Mouse (Mus musculus): ENCODE measurements around the gene Hoxb7.

- TF ChIP-seq CTCF (IDR thresholded peaks at IDR 0.05) (no peak), EP300 (IDR thresholded peaks at IDR 0.05) (no peak)
Observed at GRCm38 (mm10) chr11:96321846-96322245, 35.4 kb downstream of the Hoxb7 start.

Data from lung, postnatal 0 days (tissue).